Mouse (Mus musculus) myocyte (in vitro differentiated cells): ENCODE measurements around the gene Gria4. TPM values are rescaled to one million over a fixed set of nuclear protein-coding genes. Genes with fewer than 3 reads are reported as not detected.

Experiments
- H3K27me3 ChIP-seq: one replicate; pipeline ENCODE4 v1.6.1; 2011; ENCODE audit not compliant: control insufficient read depth, insufficient read depth, insufficient read length
- H3K36me3 ChIP-seq: one replicate; pipeline ENCODE4 v1.6.1; 2011; ENCODE audit not compliant: control insufficient read depth, insufficient read depth
- H3K4me2 ChIP-seq: one replicate; pipeline ENCODE4 v1.6.1; 2011; ENCODE audit warnings: low read depth, control low read depth
- H3K4me3 ChIP-seq: one replicate; pipeline ENCODE4 v1.5.1; 2011; ENCODE audit warnings: mild to moderate bottlenecking, control low read depth, moderate library complexity
- H3K79me2 ChIP-seq: one replicate; pipeline ENCODE4 v1.6.1; 2011; ENCODE audit not compliant: control insufficient read depth, insufficient read depth
- H3ac ChIP-seq: one replicate; pipeline ENCODE4 v1.6.1; 2011; ENCODE audit not compliant: control insufficient read depth, insufficient read length
- CEBPB ChIP-seq: IDR thresholded peaks from 2 replicates; pipeline ENCODE4 v1.6.1; 2011; ENCODE audit warnings: mild to moderate bottlenecking, moderate library complexity; ENCODE audit not compliant: poor library complexity, insufficient read depth, severe bottlenecking
- E2F4 ChIP-seq: IDR thresholded peaks from one replicate; pipeline ENCODE4 v1.6.1; 2011; ENCODE audit warnings: mild to moderate bottlenecking, control low read depth, moderate library complexity; ENCODE audit not compliant: insufficient read depth
- MAX ChIP-seq: IDR thresholded peaks from one replicate; pipeline ENCODE4 v1.6.1; 2011; ENCODE audit warnings: low read depth, mild to moderate bottlenecking, control low read depth
- MYOD1 ChIP-seq, 3 experiments: IDR thresholded peaks; one replicate each; pipeline ENCODE4 v1.6.1; 2011; ENCODE audit warnings: control low read depth in 2 of 3, low read depth in 2 of 3, mild to moderate bottlenecking in 2 of 3, moderate library complexity in 1 of 3; ENCODE audit not compliant: insufficient read length in 2 of 3, control insufficient read depth in 1 of 3
- MYOG ChIP-seq, 3 experiments: IDR thresholded peaks; one replicate each; pipeline ENCODE4 v1.6.1; 2011; ENCODE audit warnings: control low read depth in 2 of 3, low read depth in 2 of 3, mild to moderate bottlenecking in 2 of 3; ENCODE audit not compliant: insufficient read length in 2 of 3, control insufficient read depth in 1 of 3, insufficient read depth in 1 of 3
- POLR2A ChIP-seq: IDR thresholded peaks from one replicate; pipeline ENCODE4 v1.6.1; 2011; ENCODE audit warnings: low read depth, mild to moderate bottlenecking, control low read depth, moderate library complexity; ENCODE audit not compliant: insufficient read length
- POLR2AphosphoS2 ChIP-seq: IDR thresholded peaks from one replicate; pipeline ENCODE4 v1.6.1; 2011; ENCODE audit warnings: low read depth, control low read depth; ENCODE audit not compliant: insufficient read length
- REST ChIP-seq: IDR thresholded peaks from one replicate; pipeline ENCODE4 v1.6.1; 2011; ENCODE audit warnings: mild to moderate bottlenecking, control low read depth, moderate library complexity; ENCODE audit not compliant: insufficient read depth, insufficient read length
- SRF ChIP-seq: IDR thresholded peaks from one replicate; pipeline ENCODE4 v1.6.1; 2011; ENCODE audit warnings: low read depth; ENCODE audit not compliant: control insufficient read depth, insufficient read length
- TCF12 ChIP-seq: IDR thresholded peaks from one replicate; pipeline ENCODE4 v1.6.1; 2011; ENCODE audit warnings: mild to moderate bottlenecking, control low read depth; ENCODE audit not compliant: poor library complexity, insufficient read depth, severe bottlenecking
- TCF3 ChIP-seq: IDR thresholded peaks from one replicate; pipeline ENCODE4 v1.6.1; 2011; ENCODE audit warnings: low read depth, control low read depth; ENCODE audit not compliant: insufficient read length
- USF1 ChIP-seq: IDR thresholded peaks from one replicate; pipeline ENCODE4 v1.6.1; 2011; ENCODE audit warnings: low read depth, mild to moderate bottlenecking, control low read depth, moderate library complexity
- polyA plus RNA-seq: library from polyadenylated mRNA; unstranded; fragments of >200 nt; fragmentation: generic; extraction: Trizol; gene quantifications from one replicate; pipeline ENCODE4 v1.2.1, GENCODE M21; 2012; ENCODE audit warnings: missing spikeins

Gene Gria4
- polyA plus RNA-seq, 1 experiment = not detected

GRCm38 (mm10) chr9:4680244-4680643 is 115.8 kb downstream of the Gria4 start:
- Histone ChIP-seq H3K27me3 (no peaks in the 10 kb centered on the region), H3K36me3 (no peaks in the 10 kb centered on the region), H3K4me3 (no peak overlapping the region), H3K4me2 (no peak overlapping the region), H3ac (no peak overlapping the region), H3K79me2 (no peaks in the 10 kb centered on the region)
- TF ChIP-seq E2F4 (no peak), USF1 (no peak), MYOD1 (IDR thresholded peaks at IDR 0.05; ENCODE audit: control insufficient read depth in 1 of 3, insufficient read length in 2 of 3, low read depth in 2 of 3) (no peak), TCF12 (no peak), REST (no peak), CEBPB (no peak), TCF3 (no peak), SRF (no peak), POLR2A (no peak)

- Histone ChIP-seq H3K79me2 (no peaks in the 10 kb centered on the region), H3ac (no peak overlapping the region), H3K36me3 (no peaks in the 10 kb centered on the region), H3K27me3 (no peaks in the 10 kb centered on the region), H3K4me3 (no peak overlapping the region), H3K4me2 (no peak overlapping the region)
- TF ChIP-seq MYOG (IDR thresholded peaks at IDR 0.05; ENCODE audit: control insufficient read depth in 1 of 3, insufficient read depth in 1 of 3, insufficient read length in 2 of 3, low read depth in 2 of 3) (no peak), USF1 (no peak), SRF (no peak), MAX (no peak), CEBPB (no peak), REST (no peak), MYOD1 (IDR thresholded peaks at IDR 0.05; ENCODE audit: control insufficient read depth in 1 of 3, insufficient read length in 2 of 3, low read depth in 2 of 3) (no peak), POLR2A (no peak), POLR2AphosphoS2 (no peak), TCF3 (no peak), TCF12 (no peak), E2F4 (no peak)
Measured at GRCm38 (mm10) chr9:4679099-4679498, 116.9 kb downstream of the Gria4 start.

GRCm38 (mm10) chr9:4665691-4666090 is 130.3 kb downstream of the Gria4 start:
- H3K27me3 ChIP-seq = no peaks in the 10 kb centered on the region
- no peaks in the 10 kb centered on the region for H3K79me2 ChIP-seq
- no peak overlapping the region for H3K4me2 ChIP-seq
- no peak for TF ChIP-seq MYOG (IDR thresholded peaks at IDR 0.05; ENCODE audit: control insufficient read depth in 1 of 3, insufficient read depth in 1 of 3, insufficient read length in 2 of 3, low read depth in 2 of 3)
- no peak for TF ChIP-seq CEBPB
- H3K36me3 ChIP-seq = no peaks in the 10 kb centered on the region
- no peak overlapping the region for H3ac ChIP-seq
- H3K4me3 ChIP-seq = no peak overlapping the region

- H3K4me2 ChIP-seq = no peak overlapping the region
- H3K4me3 ChIP-seq = no peak overlapping the region
- TF ChIP-seq POLR2A (no peak), MYOD1 (IDR thresholded peaks at IDR 0.05; ENCODE audit: control insufficient read depth in 1 of 3, insufficient read length in 2 of 3, low read depth in 2 of 3) (no peak)
- H3ac ChIP-seq = no peak overlapping the region
- H3K79me2 ChIP-seq = no peaks in the 10 kb centered on the region
- H3K27me3 ChIP-seq = no peaks in the 10 kb centered on the region
- H3K36me3 ChIP-seq = no peaks in the 10 kb centered on the region
Measured at GRCm38 (mm10) chr9:4662421-4662820, 133.6 kb downstream of the Gria4 start.

- Histone ChIP-seq H3ac (no peak overlapping the region), H3K4me3 (no peak overlapping the region), H3K79me2 (no peaks in the 10 kb centered on the region), H3K27me3 (no peaks in the 10 kb centered on the region), H3K36me3 (no peaks in the 10 kb centered on the region), H3K4me2 (no peak overlapping the region)
- TF ChIP-seq POLR2AphosphoS2 = no peak
- TF ChIP-seq REST = no peak
- no peak for TF ChIP-seq TCF3
- TF ChIP-seq E2F4 = no peak
- TF ChIP-seq MAX = no peak
- no peak for TF ChIP-seq MYOG (IDR thresholded peaks at IDR 0.05; ENCODE audit: control insufficient read depth in 1 of 3, insufficient read depth in 1 of 3, insufficient read length in 2 of 3, low read depth in 2 of 3)
- no peak for TF ChIP-seq CEBPB
- no peak for TF ChIP-seq SRF
- no peak for TF ChIP-seq USF1
- TF ChIP-seq MYOD1 (IDR thresholded peaks at IDR 0.05; ENCODE audit: control insufficient read depth in 1 of 3, insufficient read length in 2 of 3, low read depth in 2 of 3) = no peak
- TF ChIP-seq TCF12 = no peak
- TF ChIP-seq POLR2A = no peak
Measured at GRCm38 (mm10) chr9:4658951-4659350, 137.1 kb downstream of the Gria4 start.
